Mouse (Mus musculus) E14TG2a.4 (cell line): ENCODE results near the gene Fasn.
A peak's percentile ranks its signal among the peaks of the same experiment; 100 is the strongest.

Experiments used
- H3K27me3 ChIP-seq: 2 replicates; pipeline ENCODE4 v1.6.1; 2014; ENCODE audit warnings: low read length, control low read depth; ENCODE audit not compliant: insufficient read depth
- H3K36me3 ChIP-seq: 2 replicates; pipeline ENCODE4 v1.6.1; 2014; ENCODE audit warnings: low read length, control low read depth; ENCODE audit not compliant: insufficient read depth
- H3K4me1 ChIP-seq: replicated peaks from 2 replicates; pipeline ENCODE4 v1.6.1; 2014; ENCODE audit warnings: low read depth, low read length, control low read depth
- H3K4me3 ChIP-seq: replicated peaks from 2 replicates; pipeline ENCODE4 v1.5.1; 2014; ENCODE audit warnings: mild to moderate bottlenecking, low read length
- H3K9me3 ChIP-seq: 2 replicates; pipeline ENCODE4 v1.6.1; 2014; ENCODE audit warnings: low read length, control low read depth
- CTCF ChIP-seq: conservative IDR thresholded peaks from 2 replicates; pipeline ENCODE4 v1.5.1; 2014; ENCODE audit warnings: low read length
- NANOG ChIP-seq: IDR thresholded peaks from 2 replicates; pipeline ENCODE4 v1.6.1; 2014; ENCODE audit warnings: borderline replicate concordance, low read length, mixed read lengths
- POU5F1 ChIP-seq: IDR thresholded peaks from 2 replicates; pipeline ENCODE4 v1.6.1; 2014; ENCODE audit warnings: low read length, borderline replicate concordance

Fasn gene

GRCm38 (mm10) chr11:120808010-120808409 is 16.3 kb downstream of the Fasn start:
- no peak for TF ChIP-seq CTCF
- no peak for TF ChIP-seq NANOG
- TF ChIP-seq POU5F1 = no peak
- peaks cover 84% of the 10 kb centered on the region for H3K36me3 ChIP-seq
- no peaks in the 10 kb centered on the region for H3K27me3 ChIP-seq
- H3K4me3 ChIP-seq = no peak overlapping the region
- peaks cover 85% of the 10 kb centered on the region for H3K4me1 ChIP-seq
- no peaks in the 10 kb centered on the region for H3K9me3 ChIP-seq

- H3K36me3 ChIP-seq = peaks cover 60% of the 10 kb centered on the region
- no peaks in the 10 kb centered on the region for H3K9me3 ChIP-seq
- no peaks in the 10 kb centered on the region for H3K27me3 ChIP-seq
- H3K4me3 ChIP-seq = no peak overlapping the region
- peaks cover 72% of the 10 kb centered on the region for H3K4me1 ChIP-seq
- TF ChIP-seq NANOG (peak; percentile 90), POU5F1 (no peak)
These were observed 18.7 kb downstream of the Fasn start for GRCm38 (mm10) chr11:120805375-120806298.

GRCm38 (mm10) chr11:120804769-120805168 is 19.6 kb downstream of the Fasn start:
- H3K4me3 ChIP-seq = no peak overlapping the region
- no peak for TF ChIP-seq POU5F1
- TF ChIP-seq CTCF = no peak
- TF ChIP-seq NANOG = no peak
- H3K27me3 ChIP-seq = no peaks in the 10 kb centered on the region
- peaks cover 51% of the 10 kb centered on the region for H3K36me3 ChIP-seq
- H3K4me1 ChIP-seq = peaks cover 76% of the 10 kb centered on the region
- H3K9me3 ChIP-seq = no peaks in the 10 kb centered on the region

GRCm38 (mm10) chr11:120804274-120804673 is 20.1 kb downstream of the Fasn start:
- H3K4me1 ChIP-seq = peaks cover 76% of the 10 kb centered on the region
- H3K27me3 ChIP-seq = no peaks in the 10 kb centered on the region
- TF ChIP-seq NANOG = no peak
- no peak for TF ChIP-seq POU5F1
- TF ChIP-seq CTCF = no peak
- H3K36me3 ChIP-seq = peaks cover 46% of the 10 kb centered on the region
- H3K4me3 ChIP-seq = no peak overlapping the region
- no peaks in the 10 kb centered on the region for H3K9me3 ChIP-seq

GRCm38 (mm10) chr11:120800061-120800904 is 24.1 kb downstream of the Fasn start:
- Histone ChIP-seq H3K36me3 (peaks cover 8% of the 10 kb centered on the region), H3K4me1 (peaks cover 52% of the 10 kb centered on the region), H3K9me3 (no peaks in the 10 kb centered on the region), H3K4me3 (peak overlapping the region; percentile 32), H3K27me3 (no peaks in the 10 kb centered on the region)
- no peak for TF ChIP-seq POU5F1
- TF ChIP-seq NANOG = peak; percentile 44; the same call in 1 of the 2 replicates
- TF ChIP-seq CTCF = peak; percentile 92

GRCm38 (mm10) chr11:120799316-120799890 is 24.9 kb downstream of the Fasn start:
- H3K9me3 ChIP-seq = no peaks in the 10 kb centered on the region
- H3K4me1 ChIP-seq = peaks cover 52% of the 10 kb centered on the region
- peaks cover 10% of the 10 kb centered on the region for H3K36me3 ChIP-seq

GRCm38 (mm10) chr11:120798244-120798643 is 26.1 kb downstream of the Fasn start:
- Histone ChIP-seq H3K27me3 (no peaks in the 10 kb centered on the region), H3K36me3 (peaks cover 22% of the 10 kb centered on the region), H3K4me1 (peaks cover 54% of the 10 kb centered on the region), H3K4me3 (no peak overlapping the region), H3K9me3 (no peaks in the 10 kb centered on the region)
- no peak for TF ChIP-seq NANOG
- TF ChIP-seq POU5F1 = no peak
- TF ChIP-seq CTCF = no peak

More at GRCm38 (mm10) chr11:120799316-120799890, 24.9 kb downstream of the Fasn start:
- no peak overlapping the region for H3K4me3 ChIP-seq
- no peaks in the 10 kb centered on the region for H3K27me3 ChIP-seq
- TF ChIP-seq CTCF (no peak), NANOG (no peak), POU5F1 (no peak)

- Histone ChIP-seq H3K4me3 (peak overlapping the region; percentile 100), H3K27me3 (no peaks in the 10 kb centered on the region), H3K9me3 (no peaks in the 10 kb centered on the region), H3K4me1 (peaks cover 59% of the 10 kb centered on the region), H3K36me3 (peaks cover 38% of the 10 kb centered on the region)
- TF ChIP-seq CTCF = no peak
- no peak for TF ChIP-seq NANOG
- no peak for TF ChIP-seq POU5F1
These were observed 27.8 kb downstream of the Fasn start for GRCm38 (mm10) chr11:120796614-120796946.
